Mouse (Mus musculus) inflammation-experienced regulatory T-cells, adult 6 months (primary cell): ENCODE data around the gene Kif16b. TPM values are rescaled to one million over a fixed set of nuclear protein-coding genes. Genes with fewer than 3 reads are reported as not detected.

Experiments
- ATAC-seq: one replicate; pipeline ENCODE4 v1.8.0; 2017
- polyA plus RNA-seq, 3 experiments: library from polyadenylated mRNA; unstranded; fragments of 100-300 nt; shearing (Covaris generic); gene quantifications; one replicate each; pipeline ENCODE4 v1.2.1; 2017

Gene Kif16b
- polyA plus RNA-seq, 3 experiments from 2014 or later, result 10.0 to 12.9 (median 11.7) TPM

DNA sequence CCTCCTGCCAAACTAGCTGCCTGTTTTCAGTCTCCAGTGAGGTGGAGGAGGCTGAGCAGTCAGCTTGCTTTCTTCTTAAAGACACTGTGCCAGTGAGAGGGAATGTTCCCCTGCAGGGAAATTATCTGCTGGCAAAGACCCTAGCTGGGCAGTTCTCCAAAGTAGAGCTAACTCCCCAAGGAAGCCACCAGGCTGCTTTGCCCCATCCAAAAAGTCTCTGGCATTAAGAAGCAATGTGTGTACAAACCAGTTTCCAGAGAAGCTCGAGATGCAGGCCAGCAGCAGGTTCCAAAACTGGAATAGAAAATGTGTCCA, 169.6 kb downstream of the Kif16b start:
- no peak for ATAC-seq

DNA sequence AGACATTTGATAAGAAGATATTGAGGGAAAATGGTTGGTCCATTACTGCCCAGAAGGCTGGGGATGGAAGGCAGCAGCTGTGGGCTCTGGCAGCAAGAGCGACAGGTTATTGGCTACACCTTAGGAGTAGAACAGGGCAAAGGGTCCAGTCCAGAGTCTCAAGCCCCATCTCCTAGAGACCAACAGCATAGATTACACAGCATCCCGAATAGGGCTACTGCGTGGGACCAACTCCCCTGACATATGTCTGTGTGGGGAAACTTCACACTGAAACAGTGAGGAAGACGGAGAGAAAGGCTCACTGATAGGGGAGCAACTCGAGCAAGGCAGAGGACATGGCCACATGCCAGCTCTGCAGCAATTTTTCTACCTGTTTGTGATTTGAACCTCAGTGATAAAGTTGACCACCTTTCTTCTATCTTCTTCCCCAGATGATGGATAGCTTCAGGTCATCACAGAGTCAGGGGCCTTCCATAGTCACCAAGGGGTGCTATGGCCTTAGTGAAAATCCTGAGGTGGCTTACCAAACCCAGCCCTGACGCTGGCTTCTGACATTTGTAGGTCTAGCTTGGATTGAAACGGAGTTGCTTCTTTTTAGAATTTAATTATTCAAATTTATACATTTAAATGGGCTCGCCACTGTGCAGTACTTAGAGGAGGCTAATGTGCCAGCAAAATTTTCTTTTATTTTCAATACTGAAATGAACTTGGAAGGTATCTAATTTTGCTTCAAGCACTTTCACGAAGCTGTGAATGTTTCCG, 170.1 kb downstream of the Kif16b start:
- no peak for ATAC-seq

DNA sequence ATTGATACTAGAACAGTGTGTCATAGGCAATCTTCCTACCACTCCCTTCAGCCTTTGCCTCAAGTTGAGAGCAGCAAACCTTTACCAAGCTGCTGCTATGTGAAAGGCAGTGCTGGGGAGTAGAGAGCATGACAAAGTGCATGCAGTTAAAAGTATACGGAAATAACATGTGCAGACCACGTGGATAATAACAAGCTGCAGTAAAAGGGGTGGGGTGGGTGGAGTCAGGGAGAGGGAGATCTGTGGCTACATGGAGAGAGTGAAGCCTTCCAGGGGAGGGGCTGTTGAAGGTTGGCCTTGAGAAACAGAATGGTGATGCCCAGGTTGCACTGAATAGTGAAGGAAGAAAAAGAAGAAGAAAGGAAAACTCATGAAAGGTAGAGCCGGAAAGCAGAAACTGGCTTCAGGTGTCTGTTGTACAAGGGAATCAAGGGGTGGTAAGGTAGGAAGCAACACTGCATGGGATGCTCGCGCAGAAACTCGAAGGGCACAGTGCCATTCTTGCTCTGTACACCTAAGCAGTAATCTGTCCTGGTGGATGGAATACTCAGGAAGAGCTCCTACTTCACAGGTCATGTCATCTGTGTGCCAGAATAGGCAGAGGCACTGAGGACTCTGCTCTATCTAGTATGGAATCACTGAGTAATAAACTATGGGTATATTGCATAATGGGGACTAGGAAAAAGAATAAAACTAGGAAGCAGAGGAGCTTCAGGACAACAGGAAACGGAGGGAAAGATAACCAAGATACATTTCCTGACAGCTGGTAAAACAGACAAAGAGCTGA, 176.9 kb downstream of the Kif16b start:
- ATAC-seq, result no peak

DNA sequence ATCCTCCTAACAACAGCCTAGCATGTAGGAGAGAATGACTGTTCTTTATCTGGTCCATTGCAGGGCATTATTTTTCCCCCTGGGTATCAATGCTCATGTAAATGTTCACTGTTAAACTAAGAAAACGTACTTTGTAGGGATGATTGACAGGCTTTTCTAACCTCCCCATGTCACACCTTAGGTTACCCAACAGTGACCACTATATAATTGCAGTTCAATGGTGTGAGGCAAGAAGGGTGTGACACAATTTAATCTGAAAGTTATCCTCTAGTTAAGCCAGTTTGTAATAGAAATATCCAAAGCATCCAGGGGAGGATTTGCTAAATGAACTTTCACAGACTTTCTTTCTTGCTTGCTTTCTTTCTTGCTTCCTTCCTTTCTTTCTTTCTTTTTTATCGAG, 181.2 kb downstream of the Kif16b start:
- ATAC-seq, result no peak

DNA sequence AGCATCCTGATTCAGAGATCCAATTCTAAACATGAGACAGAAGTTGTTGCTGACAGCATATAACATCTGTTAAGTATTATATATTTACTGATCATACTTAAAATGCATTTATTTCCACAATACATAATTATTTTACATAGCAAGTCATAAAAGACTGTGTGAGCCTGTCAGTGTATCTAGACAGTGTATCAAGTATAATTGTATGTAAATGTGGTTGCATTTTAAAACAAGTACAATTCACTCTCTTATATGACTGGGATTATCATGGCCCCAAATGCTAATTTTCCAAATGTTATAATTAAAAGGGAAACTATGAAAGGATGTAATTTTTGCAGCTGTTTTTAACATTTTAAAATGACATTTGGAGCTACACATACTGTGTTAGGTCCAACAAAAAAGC, 182.3 kb downstream of the Kif16b start:
- ATAC-seq, result no peak

DNA sequence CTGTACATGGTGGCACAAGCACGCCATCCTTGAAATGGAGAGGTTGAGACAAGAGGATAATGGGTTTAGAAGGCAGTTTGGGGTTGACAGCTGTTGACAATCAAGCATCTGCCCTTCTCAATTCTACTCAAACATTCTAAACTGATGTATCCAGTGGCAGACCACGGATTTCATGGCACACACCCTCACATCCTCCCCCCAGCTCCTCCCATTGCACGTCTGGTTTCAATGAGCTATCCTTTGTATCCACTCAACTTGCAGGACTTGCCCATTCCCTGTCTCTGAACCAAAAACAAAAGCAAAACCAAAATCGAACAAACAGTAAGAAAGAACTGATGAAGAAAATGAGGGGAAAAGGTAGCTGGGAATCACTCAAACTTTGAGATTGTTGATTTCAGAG, 183.7 kb downstream of the Kif16b start:
- ATAC-seq, result no peak

DNA sequence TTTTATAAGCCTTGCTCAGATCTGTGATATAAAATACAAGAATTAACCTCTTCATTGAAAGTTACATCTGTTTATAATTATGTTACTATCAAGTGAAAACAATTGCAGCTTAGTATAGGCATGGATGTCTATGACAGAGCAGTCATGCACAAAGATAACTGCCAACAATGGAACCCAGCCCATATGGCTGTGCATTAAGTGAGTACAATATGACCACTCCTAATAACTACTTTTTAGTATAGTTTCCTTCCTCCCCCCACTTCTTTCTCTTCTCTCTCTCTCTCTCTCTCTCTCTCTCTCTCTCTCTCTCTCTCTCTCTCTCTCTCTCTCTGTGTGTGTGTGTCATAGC, 185.4 kb downstream of the Kif16b start:
- ATAC-seq, result no peak

DNA sequence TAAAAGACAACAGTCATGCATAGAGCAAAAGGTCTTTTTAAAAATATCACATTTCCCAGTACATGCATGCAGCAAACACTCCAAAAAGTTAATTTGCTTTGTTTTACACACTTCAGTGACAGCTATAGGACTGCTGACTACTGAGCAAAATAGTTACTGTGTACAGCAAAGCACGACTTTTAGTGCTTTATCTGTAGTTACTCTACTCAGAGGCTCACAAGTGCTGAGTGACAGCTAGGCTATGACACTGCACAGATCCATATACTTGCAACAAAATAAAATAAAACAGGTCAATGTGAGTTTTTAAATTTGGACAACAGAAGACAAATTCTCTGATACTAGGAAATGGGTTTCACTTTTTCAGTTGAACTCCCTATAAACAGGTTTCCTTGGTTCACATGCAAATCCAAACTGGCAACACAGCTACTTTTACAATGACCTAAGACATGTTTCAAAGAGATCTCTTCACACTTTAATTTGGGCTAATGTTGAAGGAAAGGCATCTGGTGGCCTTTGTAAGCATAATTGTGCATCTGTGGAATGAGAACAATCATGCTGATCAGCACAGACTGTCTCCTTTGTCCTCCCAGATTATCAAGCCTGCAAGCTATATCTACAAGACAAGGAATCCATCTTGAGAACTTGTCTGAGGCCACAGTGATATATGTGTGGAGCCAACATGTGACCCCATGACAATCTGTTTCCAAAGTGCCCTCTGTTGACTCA, 186.0 kb downstream of the Kif16b start:
- no peak for ATAC-seq

DNA sequence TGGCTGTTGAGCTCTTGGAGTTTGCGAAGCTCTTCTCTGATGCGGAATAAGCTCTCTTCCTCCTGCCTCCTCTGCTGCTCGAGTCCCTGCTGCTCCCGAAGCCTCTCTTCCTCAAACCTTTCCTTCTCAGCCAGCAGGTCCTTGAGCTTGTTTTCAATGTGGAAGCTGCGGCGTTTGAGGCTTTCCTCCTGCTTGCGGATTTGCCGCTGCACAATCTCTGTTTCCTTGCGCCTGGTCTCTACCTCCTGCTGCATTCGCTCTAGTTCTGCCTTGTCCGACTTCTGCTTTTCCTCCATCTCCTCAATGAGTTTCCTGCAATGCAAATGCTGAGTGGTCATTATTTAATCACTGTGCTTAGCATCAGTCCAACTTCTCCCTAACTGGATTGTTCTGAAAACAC, 188.6 kb downstream of the Kif16b start:
- no peak for ATAC-seq

DNA sequence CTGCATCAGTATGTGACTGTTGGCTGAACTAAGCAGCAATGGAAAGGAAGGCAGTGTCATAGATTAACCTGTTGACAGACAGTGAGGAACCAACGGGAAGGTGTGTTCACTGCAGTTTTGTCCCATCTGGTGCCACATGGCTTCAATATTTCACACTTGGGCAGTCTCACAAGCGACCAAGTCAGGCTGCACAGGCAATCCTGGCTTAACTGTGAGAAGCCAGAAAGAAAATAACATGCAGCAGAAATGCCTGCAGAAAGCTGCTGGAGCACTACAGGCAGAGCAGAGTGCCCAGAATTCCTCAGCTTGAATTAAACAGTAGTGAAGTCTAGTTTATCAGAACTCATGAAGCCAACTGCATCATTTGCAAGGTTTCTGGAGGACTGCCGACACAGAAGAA, 192.0 kb downstream of the Kif16b start:
- ATAC-seq, result no peak

DNA sequence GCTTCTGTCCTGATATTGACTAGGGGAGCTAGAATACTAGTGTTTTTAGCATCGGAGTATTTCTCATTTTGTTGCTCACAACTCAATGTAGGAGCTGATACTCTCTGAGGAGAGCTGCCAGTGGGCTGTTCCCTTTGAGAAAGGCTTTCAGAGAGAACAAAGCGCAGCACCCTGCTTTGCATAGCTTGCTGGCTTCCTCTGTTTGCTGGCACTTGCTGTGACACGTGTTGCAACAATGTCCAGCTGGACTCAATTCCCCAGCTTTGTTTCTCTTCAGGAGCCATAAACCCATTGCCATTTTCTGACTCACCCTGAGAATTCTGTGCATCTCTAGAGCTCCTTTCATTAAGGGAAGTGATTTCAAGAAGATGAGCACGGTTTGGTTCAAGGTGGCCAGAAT, 200.6 kb downstream of the Kif16b start:
- ATAC-seq, result no peak

DNA sequence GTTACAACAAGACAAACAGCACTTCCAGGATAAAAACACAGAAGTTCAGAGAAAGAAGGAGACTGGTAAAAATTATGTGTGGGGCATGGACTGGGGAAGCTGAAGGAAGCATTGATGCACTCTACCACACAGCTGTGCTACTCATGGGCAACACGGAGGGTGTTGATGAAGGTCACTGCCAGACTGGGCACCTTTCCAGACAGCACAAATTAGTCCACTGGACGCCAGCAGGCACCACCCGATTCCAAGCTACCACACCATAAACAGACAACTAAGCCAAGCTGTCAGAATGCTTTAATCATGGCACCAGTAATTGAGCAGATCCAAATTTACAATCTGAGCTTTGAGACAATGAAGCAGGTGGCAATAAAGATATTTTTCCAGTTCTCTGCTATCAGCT, 202.7 kb downstream of the Kif16b start:
- ATAC-seq, result no peak

DNA sequence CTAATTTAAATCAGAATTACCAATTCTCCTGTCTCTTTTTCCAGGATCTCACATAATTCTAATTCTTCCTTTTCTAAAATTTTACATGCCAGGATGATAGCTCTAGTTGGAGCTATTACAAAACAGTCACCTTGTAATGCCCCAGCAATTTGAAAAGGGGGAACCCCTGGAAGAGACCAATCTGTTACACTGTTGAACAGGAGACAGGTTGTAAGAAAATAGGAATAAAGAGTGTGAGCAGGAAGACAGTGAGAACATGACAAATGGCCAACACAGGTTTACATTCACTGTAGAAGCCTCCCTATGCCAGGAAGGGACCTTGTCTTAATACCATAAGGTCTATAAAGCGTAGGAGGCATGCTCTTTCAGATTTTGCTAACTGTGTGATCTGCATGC, 206.4 kb downstream of the Kif16b start:
- no peak for ATAC-seq

DNA sequence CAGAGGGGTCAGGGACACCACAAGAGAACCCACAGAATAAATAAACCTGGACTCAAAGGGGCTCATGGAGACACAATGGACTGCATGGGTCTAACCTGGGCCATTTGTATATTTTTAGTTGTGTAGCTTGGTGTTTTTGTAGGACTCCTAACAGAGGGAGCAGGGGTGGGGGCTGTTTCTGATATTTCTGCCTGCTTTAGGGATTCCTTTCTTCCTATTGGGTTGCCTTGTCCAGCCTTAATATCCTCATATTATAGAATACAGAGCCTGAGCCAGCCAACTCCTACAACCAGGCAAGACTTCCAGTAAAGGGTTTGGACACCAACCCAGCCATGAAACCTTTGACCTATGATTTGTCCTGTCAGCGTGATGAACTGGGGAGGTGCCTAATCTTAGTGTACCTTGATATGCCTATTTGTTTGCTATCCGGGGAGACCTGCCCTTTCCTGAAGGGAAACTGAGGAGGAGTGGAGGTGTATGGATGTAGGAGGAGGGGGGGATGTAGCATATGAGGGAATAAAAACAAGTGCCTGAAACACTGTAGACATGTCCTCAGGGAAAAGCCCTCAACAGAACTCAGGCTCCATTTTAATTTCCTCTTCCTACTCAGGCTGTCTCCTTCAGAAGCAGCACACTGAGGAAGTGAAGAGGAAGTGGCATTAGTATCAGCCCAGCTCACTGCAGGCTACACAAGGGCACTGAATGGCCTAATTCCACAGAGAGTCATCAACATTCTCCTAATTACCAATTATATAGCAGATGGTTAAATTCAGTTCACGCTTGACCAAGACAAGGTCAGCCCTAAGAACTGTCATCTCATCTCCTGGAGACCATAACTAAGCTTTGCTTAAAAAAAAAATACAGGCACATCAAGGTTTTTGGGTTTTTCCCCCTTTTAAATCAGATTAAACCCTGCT, 207.1 kb downstream of the Kif16b start:
- no peak for ATAC-seq

DNA sequence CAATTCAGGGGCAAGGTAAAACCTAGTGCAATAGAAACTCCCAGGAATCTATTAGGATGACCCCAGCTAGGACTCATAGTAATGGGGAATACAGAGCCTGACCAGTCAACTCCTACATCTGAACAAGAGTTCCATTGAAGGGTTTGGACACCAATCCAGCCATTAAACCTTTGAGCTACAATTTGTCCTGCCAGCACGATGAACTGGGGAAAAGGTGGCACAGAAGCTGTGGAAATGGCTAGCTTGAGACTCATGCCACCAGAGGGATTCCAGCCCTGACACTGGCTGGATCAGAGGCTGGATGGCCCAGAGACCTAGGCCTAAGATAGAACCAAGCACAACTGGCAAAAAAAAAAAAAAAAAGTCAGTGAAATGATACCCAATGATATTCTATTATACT, 207.9 kb downstream of the Kif16b start:
- no peak for ATAC-seq

DNA sequence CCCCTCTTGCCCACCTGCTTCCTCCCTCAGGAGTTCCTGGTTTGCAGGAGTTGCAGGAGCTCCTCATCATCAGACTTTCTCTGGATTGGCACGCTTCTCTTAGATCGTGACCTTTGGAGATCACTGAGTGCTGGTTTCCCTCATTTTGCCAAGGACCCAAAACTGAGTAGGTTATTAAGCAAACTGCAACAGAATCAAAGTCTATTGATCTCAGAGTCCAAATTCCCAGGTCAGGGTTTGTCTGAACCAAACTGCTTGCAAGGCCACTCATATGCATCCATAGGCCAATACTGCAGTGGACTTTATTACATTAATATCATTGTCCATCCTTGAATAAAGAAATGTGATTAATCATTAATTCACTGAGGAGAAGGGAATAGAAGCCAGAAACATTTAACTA, 211.8 kb downstream of the Kif16b start:
- no peak for ATAC-seq

DNA sequence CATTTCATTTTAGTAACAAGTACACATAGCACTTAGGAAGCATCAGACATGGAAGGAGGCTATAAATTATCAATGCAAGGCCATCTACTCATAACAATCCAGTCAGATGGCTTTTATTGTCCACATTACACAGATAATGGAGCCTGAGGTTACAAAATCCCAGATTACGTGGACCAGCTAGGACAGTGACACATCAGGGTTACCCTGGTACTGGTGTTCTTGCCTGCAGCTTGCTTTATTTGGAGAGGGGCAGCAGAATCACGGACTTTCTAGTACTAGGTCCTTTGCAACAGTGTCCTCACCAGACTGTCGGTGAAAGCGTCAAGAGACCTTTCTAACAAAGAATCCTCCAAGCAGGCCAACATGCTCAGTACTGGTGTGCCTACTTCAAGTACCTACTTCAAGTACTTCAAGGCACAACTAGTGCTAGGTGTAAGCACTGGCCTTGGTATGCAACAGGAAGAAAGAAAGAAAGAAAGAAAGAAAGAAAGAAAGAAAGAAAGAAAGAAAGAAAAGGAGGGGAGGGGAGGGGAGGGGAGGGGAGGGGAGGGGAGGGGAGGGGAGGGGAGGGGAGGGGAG, 213.3 kb downstream of the Kif16b start:
- no peak for ATAC-seq

DNA sequence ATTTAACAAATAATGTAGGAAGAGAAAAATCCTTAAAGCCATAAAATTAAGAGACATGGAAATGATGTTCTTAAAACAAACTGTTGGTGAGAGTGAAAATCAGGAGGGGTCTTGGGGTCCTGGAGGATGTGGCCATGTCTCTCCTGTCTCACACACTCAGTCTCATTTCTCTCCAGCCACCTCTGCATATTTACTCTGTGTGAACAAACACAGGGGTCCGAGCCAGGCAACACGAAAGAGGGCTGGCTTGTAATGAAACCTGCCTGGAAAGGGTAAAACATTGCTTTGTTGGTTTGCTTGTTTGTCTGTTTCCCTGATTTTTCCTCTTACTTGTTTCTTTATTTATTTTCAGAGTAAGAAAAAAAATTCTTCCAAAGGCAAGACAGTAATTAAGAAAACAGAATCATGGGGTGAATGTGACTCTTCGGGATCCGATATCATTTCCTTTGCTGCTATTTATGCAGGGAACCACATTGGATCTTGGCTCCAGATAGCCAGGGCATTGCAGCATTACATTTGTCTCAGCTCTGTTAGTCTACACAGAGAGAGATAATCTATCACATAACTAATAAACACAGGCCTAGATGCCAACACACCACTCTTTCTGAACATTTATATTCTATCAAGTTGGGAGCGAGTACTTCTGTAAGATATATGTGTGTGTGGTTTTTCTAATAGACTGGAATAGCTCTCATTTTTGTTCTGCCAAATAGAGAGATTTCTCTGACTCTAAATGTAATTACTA, 218.2 kb downstream of the Kif16b start:
- no peak for ATAC-seq

DNA sequence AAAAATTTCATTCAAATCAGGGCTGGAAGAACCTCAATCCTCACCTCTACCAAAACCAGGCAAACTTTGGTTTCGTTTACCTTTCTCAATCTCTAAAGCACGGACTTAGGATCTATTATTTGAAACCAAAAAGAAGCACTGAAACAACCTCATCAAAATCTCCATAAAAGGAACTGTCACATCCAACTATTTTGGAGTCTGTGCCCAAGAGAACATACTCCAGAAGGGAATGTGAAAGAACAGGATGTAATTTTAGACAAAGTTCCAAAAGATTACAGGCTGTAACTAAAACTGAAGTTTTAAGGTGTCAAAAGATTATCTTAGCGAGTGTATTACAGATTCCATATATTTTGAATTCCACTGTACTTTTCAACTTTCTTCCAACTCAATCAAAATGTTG, 232.9 kb downstream of the Kif16b start:
- no peak for ATAC-seq

DNA sequence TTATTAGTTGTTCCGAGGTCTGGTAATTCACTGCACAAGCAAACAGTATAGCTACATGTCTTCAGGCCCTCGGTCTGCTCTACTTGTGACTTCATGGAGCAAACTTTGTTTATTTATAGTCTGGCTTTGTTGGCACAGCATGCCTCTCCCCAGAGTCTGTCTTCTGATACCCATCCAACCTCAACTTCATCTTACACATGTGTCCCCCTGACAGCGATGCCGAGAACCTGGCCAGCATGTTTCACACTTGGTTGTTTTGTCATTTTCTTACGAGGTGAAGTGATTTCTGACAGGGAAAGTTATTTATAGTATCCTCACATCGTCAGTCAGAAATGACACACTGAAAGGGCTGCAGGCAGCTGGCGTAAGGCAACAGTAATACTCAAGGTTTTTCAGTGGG, 249.7 kb downstream of the Kif16b start:
- no peak for ATAC-seq

DNA sequence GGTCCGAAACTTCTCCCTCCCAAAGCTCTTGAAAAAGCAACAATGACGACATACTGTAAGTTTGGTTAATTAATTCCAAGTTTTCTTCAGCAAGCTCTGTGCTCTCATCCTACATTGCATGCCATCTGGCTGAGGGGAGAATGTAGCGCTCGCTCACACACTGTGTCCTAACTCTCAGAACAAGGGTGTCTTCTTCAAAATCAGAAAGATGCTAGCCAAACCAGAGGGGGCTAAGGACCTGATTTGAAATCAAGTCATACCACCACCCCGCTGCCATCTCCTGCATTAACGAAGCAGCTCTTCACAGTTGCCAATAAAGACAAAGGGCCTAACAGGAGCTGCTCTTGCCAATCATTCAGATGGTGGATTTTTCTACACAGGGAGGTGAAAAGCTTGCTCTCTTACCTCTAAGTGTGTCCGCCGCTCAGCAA, 253.3 kb downstream of the Kif16b start:
- ATAC-seq, result no peak

DNA sequence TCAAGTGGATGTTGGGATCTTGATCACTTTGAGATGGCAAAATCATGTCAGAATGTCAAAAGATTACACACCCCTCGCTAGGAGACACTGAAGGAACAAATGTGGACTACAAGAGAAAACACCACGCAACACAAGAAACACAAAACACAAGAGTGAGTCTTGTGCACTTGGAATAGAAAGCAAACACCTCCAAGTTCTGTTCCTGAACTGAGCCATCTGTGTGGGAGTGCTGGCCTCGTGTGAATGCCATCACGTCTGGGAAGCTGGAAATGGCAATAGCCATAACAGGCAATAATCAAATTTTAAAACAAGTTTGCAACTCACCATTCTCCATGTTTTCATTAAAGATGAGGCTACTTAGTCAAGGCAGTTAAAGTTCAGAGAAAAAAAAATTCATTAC, 254.5 kb downstream of the Kif16b start:
- no peak for ATAC-seq
